Mouse (Mus musculus): ENCODE measurements around the gene Mta1.

The Mta1 gene

GRCm38 (mm10) chr12:113097749-113098281 is at the start of gene Mta1:
Gene Mta1 (plus strand): TSS chr12:113098278.
- no peak for DNase-seq (ENCODE audit: low spot score in 2 of 2)

DNA sequence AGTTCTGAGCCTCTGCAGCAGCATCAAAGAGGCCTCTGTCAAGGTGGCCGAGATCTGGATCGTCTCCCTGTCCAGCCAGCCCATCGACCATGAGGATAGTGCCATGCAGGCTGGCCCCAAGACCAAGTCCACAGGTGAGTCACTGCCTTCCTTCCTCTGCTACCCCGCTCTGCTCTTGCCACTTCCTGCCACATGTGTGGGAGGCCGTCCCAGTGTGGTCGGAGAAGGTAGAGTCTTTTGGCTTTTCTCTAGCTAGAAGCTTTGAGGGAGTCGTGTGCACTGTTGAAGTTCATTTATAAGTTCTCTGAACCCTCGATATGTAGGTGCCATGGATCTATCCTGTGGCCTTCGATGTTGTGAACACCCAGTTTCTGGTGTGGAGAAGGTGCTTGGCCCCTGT is 48.2 kb upstream of the Mta1 start:
- no peak for DNase-seq (ENCODE audit: low spot score in 2 of 2)

DNA sequence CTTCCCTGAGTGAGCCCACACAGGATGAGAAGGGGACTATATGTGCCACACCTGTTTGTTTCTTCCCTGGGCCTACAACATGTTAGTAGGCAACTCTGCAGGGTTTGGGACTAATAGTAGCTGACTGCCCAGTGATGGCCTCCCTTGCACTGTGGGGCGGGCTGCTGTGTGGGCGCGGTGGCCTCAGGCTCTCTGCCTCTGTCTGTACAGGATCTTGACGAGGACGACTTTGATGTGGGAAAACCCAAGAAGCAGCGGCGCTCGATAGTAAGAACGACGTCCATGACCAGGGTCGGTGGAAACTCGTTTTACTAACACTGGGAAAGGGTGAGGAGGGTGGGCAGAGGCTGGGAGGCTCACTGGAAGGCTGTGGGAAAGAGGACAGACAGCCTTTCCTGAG is 47.4 kb upstream of the Mta1 start:
- no peak for DNase-seq (ENCODE audit: low spot score in 2 of 2)

GRCm38 (mm10) chr12:113051628-113052403 is 46.3 kb upstream of the Mta1 start:
- DNase-seq (ENCODE audit: low spot score in 2 of 2), result no peak

DNA sequence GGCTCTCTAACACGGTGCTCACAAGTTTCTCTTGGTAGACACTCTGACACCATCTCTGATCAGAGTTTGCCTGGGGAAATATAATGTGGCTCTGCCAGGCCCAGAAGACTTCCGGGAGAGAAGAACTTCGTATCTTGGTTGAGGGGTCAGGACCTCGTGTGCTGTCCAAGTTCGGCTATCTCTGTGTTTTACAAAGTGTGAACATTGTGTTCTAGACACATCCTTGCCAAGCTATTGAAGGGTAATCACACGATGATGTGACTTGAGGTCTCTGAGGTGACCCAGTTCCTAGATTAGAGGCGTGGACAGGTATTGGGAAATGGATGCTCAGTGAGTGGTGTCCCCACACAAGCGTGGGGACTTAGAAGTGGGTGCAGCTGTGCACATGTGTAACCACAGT is 42.0 kb upstream of the Mta1 start:
- DNase-seq (ENCODE audit: low spot score in 2 of 2), result no peak

DNA sequence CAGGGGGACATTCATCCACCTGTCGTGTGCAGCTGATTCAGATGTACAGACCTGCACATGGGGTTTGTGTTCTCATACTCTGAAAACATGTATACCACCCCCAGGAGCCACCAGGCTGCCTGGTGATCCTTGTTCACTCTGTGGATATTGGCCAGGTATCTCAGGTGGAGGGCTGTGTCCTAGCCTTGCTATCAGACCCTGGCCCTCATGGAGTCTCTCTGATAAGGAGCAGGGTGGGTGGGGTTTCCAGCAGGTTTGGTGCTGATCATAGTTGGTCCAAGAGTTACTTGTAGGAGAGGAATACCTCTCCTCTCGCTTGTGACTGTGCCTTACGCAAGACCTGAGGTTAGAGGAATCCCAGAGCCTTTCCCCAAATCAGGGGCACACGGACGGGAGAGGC is 37.9 kb upstream of the Mta1 start:
- no peak for DNase-seq (ENCODE audit: low spot score in 2 of 2)

- DNase-seq (ENCODE audit: low spot score in 2 of 2), result no peak
Observed at GRCm38 (mm10) chr12:113061606-113062005, 36.5 kb upstream of the Mta1 start.

DNA sequence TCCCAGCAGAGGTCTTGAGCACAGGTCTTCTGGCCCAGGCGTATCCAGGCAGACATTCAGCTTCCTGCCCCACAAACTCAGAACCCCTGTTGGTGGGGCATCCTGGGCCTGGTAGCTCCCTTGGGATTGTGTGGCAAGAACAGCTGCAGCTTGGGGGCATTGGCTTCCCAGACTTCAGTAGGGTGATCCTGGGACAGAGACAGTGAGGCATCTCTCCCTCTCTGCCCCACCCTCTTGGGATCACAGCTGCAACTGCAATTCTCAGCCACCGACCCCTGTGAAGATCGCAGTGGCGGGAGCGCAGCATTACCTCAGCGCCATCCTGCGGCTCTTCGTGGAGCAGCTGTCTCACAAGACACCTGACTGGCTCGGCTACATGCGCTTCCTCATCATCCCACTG is 35.9 kb upstream of the Mta1 start:
- DNase-seq (ENCODE audit: low spot score in 2 of 2), result no peak

GRCm38 (mm10) chr12:113063700-113064099 is 34.4 kb upstream of the Mta1 start:
- DNase-seq (ENCODE audit: low spot score in 2 of 2), result no peak

DNA sequence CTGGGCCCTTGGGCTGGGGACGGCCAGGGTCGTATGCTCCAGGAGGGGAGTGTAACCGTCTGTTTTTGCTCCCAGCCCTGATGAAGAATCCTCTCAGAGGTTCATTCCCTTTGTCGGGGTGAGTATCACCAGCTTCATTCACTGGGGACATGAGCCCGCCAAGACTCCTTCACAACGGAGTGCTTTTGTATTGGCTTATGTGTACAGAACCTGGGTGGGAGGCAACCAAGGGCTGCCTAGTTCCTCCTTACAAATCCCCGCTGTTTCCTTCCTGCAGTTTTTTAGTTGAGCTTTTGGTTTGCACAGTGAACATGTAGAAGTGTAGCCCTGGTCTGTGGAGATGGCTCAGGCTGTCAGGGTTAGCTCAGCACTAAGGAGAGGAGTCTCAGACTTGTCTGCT is 30.1 kb upstream of the Mta1 start:
- DNase-seq (ENCODE audit: low spot score in 2 of 2), result no peak

GRCm38 (mm10) chr12:113069389-113069788 is 28.7 kb upstream of the Mta1 start:
- no peak for DNase-seq (ENCODE audit: low spot score in 2 of 2)

GRCm38 (mm10) chr12:113071321-113071720 is 26.8 kb upstream of the Mta1 start:
- DNase-seq (ENCODE audit: low spot score in 2 of 2), result no peak

GRCm38 (mm10) chr12:113071827-113072226 is 26.3 kb upstream of the Mta1 start:
- no peak for DNase-seq (ENCODE audit: low spot score in 2 of 2)

GRCm38 (mm10) chr12:113073420-113074328 is 24.4 kb upstream of the Mta1 start:
- DNase-seq (ENCODE audit: low spot score in 2 of 2), result no peak

DNA sequence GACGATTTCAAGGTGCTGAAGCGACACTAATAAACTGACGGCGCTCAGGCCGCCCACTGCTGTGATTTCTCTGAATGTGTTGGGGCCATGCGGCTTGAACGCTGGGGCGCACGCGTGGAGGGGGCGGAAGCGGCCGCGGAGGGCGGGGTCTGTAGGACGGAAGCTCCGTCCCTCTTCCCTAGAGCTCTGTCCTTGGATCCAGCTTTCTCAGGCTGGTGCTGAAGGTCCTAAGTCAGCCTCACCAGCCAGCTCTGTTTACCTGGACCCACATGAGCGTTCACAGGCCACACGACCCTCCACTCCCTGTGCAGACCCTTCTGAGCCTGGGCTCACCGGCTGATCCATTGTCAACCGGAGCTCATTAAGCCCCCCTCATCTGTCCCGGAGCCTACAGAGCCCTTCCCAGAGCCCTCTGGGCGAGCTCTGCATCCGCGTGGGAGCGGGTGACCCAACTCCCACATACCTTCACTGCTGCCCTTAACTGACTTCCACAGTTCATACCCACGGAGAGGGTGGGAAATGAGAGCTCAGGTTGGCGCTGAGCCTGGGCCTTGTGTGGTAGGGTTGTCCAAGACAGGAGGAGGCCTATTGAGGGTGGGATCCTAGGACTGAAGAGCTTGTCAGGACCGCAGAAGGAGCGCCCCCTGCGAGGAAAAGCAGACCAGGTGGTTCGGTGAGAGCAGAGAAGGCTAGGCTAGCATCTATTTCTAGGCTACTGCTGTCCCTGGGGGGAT is 23.6 kb upstream of the Mta1 start, which contains the start of gene Tex22:
Tex22 (plus strand) TSS at position 174 of the 734 bp plus-strand sequence.
- DNase-seq (ENCODE audit: low spot score in 2 of 2), result peak; percentile 78 to 82

DNA sequence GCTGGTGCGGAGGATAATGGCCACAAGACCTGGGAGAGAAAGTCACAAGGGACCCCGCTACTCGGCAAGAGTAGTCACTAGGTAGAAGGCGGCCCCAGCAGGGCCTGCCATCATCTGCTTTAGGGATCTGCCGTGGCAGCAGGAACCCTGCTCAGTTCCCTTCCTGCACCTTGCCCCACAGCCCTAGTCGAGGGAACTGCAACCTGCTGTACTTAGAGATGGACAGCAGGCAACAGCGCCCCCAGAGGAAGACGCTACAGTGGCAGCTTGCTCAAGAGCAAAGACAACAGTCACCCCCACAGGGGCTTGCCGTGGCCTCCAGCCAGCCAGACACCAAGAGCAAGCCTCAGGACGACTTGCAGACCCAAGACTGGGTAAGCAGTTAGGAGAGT is 23.0 kb upstream of the Mta1 start:
- DNase-seq (ENCODE audit: low spot score in 2 of 2), result peak; percentile 79 to 85

GRCm38 (mm10) chr12:113075486-113075885 is 22.6 kb upstream of the Mta1 start:
- DNase-seq (ENCODE audit: low spot score in 2 of 2), result no peak

- DNase-seq (ENCODE audit: low spot score in 2 of 2), result no peak
Observed at GRCm38 (mm10) chr12:113087276-113087675, 10.8 kb upstream of the Mta1 start.

DNA sequence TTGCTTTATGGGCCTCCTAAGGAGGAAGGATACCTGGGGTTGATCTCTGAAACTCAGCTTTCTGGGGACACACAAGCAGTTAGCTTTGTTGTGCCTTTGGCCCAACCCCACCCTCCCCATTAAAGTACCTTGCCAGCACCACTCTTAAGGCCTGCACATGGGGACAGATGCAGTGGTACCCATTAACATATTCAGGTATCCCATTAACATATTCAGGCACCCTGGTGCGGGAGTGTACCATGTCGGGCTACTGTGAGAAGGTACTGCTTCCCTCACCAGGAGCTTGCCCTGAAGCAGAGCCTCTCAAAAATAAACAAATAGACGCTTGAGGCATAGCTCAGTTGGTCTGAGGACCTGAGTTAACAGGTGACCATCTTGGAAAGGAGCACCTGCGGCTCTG is 10.1 kb upstream of the Mta1 start:
- DNase-seq (ENCODE audit: low spot score in 2 of 2), result no peak

DNA sequence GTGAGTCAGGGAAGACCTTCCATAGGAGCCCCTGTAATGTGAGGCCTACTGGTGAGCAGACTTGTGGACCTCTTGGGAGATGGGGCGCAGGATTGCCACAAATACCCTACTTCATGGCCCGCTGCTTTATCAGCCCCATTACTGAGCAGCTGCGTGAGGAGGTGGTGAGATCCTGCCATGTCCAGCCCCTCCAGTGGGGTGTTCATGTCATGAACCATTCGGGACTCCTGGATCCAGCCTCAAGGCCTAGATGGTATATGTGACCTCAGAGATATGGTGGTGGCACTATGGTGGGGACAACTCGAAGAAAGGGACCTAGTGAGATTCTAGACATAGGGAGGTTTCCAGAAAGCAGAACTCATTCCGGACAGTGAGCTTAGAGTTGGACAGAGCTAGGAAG is 9.0 kb upstream of the Mta1 start:
- no peak for DNase-seq (ENCODE audit: low spot score in 2 of 2)

GRCm38 (mm10) chr12:113090053-113090452 is 8.0 kb upstream of the Mta1 start:
- no peak for DNase-seq (ENCODE audit: low spot score in 2 of 2)

GRCm38 (mm10) chr12:113097040-113097439 is 1.0 kb upstream of the Mta1 start:
- no peak for DNase-seq (ENCODE audit: low spot score in 2 of 2)
